ENCODE assay signal across 9 mouse cellular contexts in genomic region chr15:31673038-31673437, GRCm38 (mm10).
DNase-seq lines count a peak whose midpoint lies in the region; ATAC-seq and TF ChIP-seq lines count a peak whose summit lies in the region.
"Had no signal": no experiment of that assay in that cellular context is flagged by ENCODE, and none has a peak within 500 bp of the region (broad histone marks: within the 10 kb centered on the region; RNA-seq: fewer than 3 reads in every experiment).

No protein-coding gene starts in this region.

- H3K4me2 ChIP-seq in forebrain, embryonic 14.5 days (ENCODE audit: low read length) = no peak overlapping the region
- H3K4me2 ChIP-seq in midbrain, postnatal 0 days (ENCODE audit: low read depth, low read length, poor library complexity, severe bottlenecking) = no peak overlapping the region
- no peak overlapping the region for H3K4me2 ChIP-seq in neural tube, embryonic 15.5 days

- 44% methylated on average over 5 of the region's 5 CpGs for WGBS in forebrain, embryonic 14.5 days
- 44% methylated on average over 5 of the region's 5 CpGs for WGBS in forebrain, embryonic 10.5 days
- 42% methylated on average over 5 of the region's 5 CpGs for WGBS in lung, adult 2 months
- 56% methylated on average over 5 of the region's 5 CpGs for WGBS in midbrain, postnatal 0 days
- WGBS in neural tube, embryonic 15.5 days = 48% methylated on average over 5 of the region's 5 CpGs

- H3K9me3 ChIP-seq in forebrain, embryonic 14.5 days (replicated peaks; ENCODE audit: control insufficient read depth, low read length) = no peaks in the 10 kb centered on the region
- H3K9me3 ChIP-seq in forebrain, embryonic 10.5 days = no peaks in the 10 kb centered on the region
- H3K9me3 ChIP-seq in midbrain, postnatal 0 days (ENCODE audit: low read length) = no peaks in the 10 kb centered on the region
- H3K9me3 ChIP-seq in neural tube, embryonic 15.5 days (replicated peaks) = no peaks in the 10 kb centered on the region

- H3K9ac ChIP-seq in forebrain, embryonic 14.5 days (ENCODE audit: low read length) = no peak overlapping the region
- no peak overlapping the region for H3K9ac ChIP-seq in midbrain, postnatal 0 days (replicated peaks; ENCODE audit: low read length, poor library complexity, severe bottlenecking)
- H3K9ac ChIP-seq in neural tube, embryonic 15.5 days (replicated peaks) = no peak overlapping the region

- TF ChIP-seq CTCF in lung, adult 2 months (IDR thresholded peaks at IDR 0.05; ENCODE audit: insufficient read depth, low read length) = peak; percentile 7; the same call in 1 of the 2 replicates
- TF ChIP-seq CTCF in midbrain, postnatal 0 days (IDR thresholded peaks at IDR 0.05) = peak; percentile 62

- H3K4me3 ChIP-seq in forebrain, embryonic 14.5 days (ENCODE audit: low read depth, low read length) = no peak overlapping the region
- H3K4me3 ChIP-seq in forebrain, embryonic 10.5 days = no peak overlapping the region
- H3K4me3 ChIP-seq in lung, adult 2 months (replicated peaks; ENCODE audit: extremely low read depth, low read depth, low read length) = no peak overlapping the region
- no peak overlapping the region for H3K4me3 ChIP-seq in midbrain, postnatal 0 days (ENCODE audit: low read depth, low read length)
- no peak overlapping the region for H3K4me3 ChIP-seq in neural tube, embryonic 15.5 days (replicated peaks)

- H3K27ac ChIP-seq in forebrain, embryonic 14.5 days (ENCODE audit: low read depth, low read length) = no peak overlapping the region
- no peak overlapping the region for H3K27ac ChIP-seq in forebrain, embryonic 10.5 days
- H3K27ac ChIP-seq in midbrain, postnatal 0 days (ENCODE audit: low read depth, low read length) = no peak overlapping the region
- no peak overlapping the region for H3K27ac ChIP-seq in neural tube, embryonic 15.5 days (replicated peaks)

- TF ChIP-seq POLR2A in lung, adult 2 months (IDR thresholded peaks at IDR 0.05; ENCODE audit: borderline replicate concordance, extremely low read depth, low read depth, low read length) = no peak

- H3K36me3 ChIP-seq in forebrain, embryonic 14.5 days (ENCODE audit: control insufficient read depth, insufficient read depth, low read length) = no peaks in the 10 kb centered on the region
- no peaks in the 10 kb centered on the region for H3K36me3 ChIP-seq in forebrain, embryonic 10.5 days (replicated peaks)
- no peaks in the 10 kb centered on the region for H3K36me3 ChIP-seq in midbrain, postnatal 0 days (ENCODE audit: insufficient read depth, low read length)
- no peaks in the 10 kb centered on the region for H3K36me3 ChIP-seq in neural tube, embryonic 15.5 days

- DNase-seq in forebrain, embryonic 14.5 days (ENCODE audit: low spot score) = peak; percentile 68
- no peak for DNase-seq in forebrain, embryonic 10.5 days (ENCODE audit: extremely low spot score, low spot score)
- no peak for DNase-seq in lung, adult 2 months
- no peak for DNase-seq in lung, postnatal 14 days
- DNase-seq in cerebellum, postnatal 25 days = peak; percentile 37 to 42
- DNase-seq in midbrain, postnatal 0 days (ENCODE audit: low spot score) = peak; percentile 66
- DNase-seq in testis, postnatal 14 days (ENCODE audit: low spot score) = no peak
- DNase-seq: heart, postnatal 4 days had no signal

- ATAC-seq in forebrain, embryonic 14.5 days = no peak
- peak; percentile 55; the same call in 1 of the 2 replicates for ATAC-seq in midbrain, postnatal 0 days (ENCODE audit: low FRiP score)
- no peak for ATAC-seq in neural tube, embryonic 15.5 days (ENCODE audit: low FRiP score)

- no peaks in the 10 kb centered on the region for H3K4me1 ChIP-seq in forebrain, embryonic 14.5 days (ENCODE audit: control insufficient read depth, insufficient read depth, low read length)
- H3K4me1 ChIP-seq in forebrain, embryonic 10.5 days = no peaks in the 10 kb centered on the region
- no peaks in the 10 kb centered on the region for H3K4me1 ChIP-seq in lung, adult 2 months (ENCODE audit: control insufficient read depth, insufficient read depth, low read length)
- no peaks in the 10 kb centered on the region for H3K4me1 ChIP-seq in midbrain, postnatal 0 days (ENCODE audit: insufficient read depth, low read length)
- peaks cover 5% of the 10 kb centered on the region; the same call in 1 of the 2 replicates for H3K4me1 ChIP-seq in neural tube, embryonic 15.5 days

- H3K27me3 ChIP-seq in forebrain, embryonic 14.5 days (replicated peaks; ENCODE audit: control insufficient read depth, insufficient read depth, low read length) = no peaks in the 10 kb centered on the region
- no peaks in the 10 kb centered on the region for H3K27me3 ChIP-seq in forebrain, embryonic 10.5 days (ENCODE audit: poor library complexity, severe bottlenecking)
- H3K27me3 ChIP-seq in midbrain, postnatal 0 days (ENCODE audit: insufficient read depth, low read length) = no peaks in the 10 kb centered on the region
- H3K27me3 ChIP-seq in neural tube, embryonic 15.5 days (replicated peaks) = no peaks in the 10 kb centered on the region

Comparison
In these comparisons a context has a peak if more than half of its experiments do, and no peak if none do; other contexts are left out.
1. DNase-seq: peak in forebrain, embryonic 14.5 days (single experiment), cerebellum, postnatal 25 days (2 of 2) and midbrain, postnatal 0 days (single experiment); none in forebrain, embryonic 10.5 days (single experiment), lung, adult 2 months (single experiment), lung, postnatal 14 days (single experiment) and testis, postnatal 14 days (single experiment).